Mouse (Mus musculus): ENCODE data around the gene Trpm5.

Trpm5 gene

GRCm38 (mm10) chr7:143058221-143058697, 36.2 kb downstream of the Trpm5 start:
- DNase-seq (ENCODE audit: low read depth): no peak

GRCm38 (mm10) chr7:143057667-143058220, 36.7 kb downstream of the Trpm5 start:
- no peak for DNase-seq (ENCODE audit: low read depth)

GRCm38 (mm10) chr7:143057023-143057422, 37.4 kb downstream of the Trpm5 start:
- no peak for DNase-seq (ENCODE audit: low read depth)

GRCm38 (mm10) chr7:143055499-143056186, 38.8 kb downstream of the Trpm5 start:
- no peak for DNase-seq (ENCODE audit: low read depth)

- no peak for DNase-seq (ENCODE audit: low read depth)
Measured at GRCm38 (mm10) chr7:143055001-143055400, 39.4 kb downstream of the Trpm5 start.

GRCm38 (mm10) chr7:143054612-143054965, 39.9 kb downstream of the Trpm5 start:
- no peak for DNase-seq (ENCODE audit: low read depth)

GRCm38 (mm10) chr7:143053961-143054611, 40.4 kb downstream of the Trpm5 start:
- no peak for DNase-seq (ENCODE audit: low read depth)

GRCm38 (mm10) chr7:143053008-143053899, 41.2 kb downstream of the Trpm5 start:
- DNase-seq (ENCODE audit: low read depth): peak; percentile 80

- peak; percentile 90 for DNase-seq (ENCODE audit: low read depth)
Measured at GRCm38 (mm10) chr7:143052626-143053007, 41.8 kb downstream of the Trpm5 start, which contains the start of gene Cd81. Cd81 (plus strand) TSS chr7:143052739.

- DNase-seq (ENCODE audit: low read depth): no peak
Measured at GRCm38 (mm10) chr7:143051316-143051715, 43.1 kb downstream of the Trpm5 start.

GRCm38 (mm10) chr7:143049841-143050816, 44.3 kb downstream of the Trpm5 start:
- DNase-seq (ENCODE audit: low read depth): peak; percentile 74

- no peak for DNase-seq (ENCODE audit: low read depth)
Measured at GRCm38 (mm10) chr7:143049331-143049730, 45.1 kb downstream of the Trpm5 start.

GRCm38 (mm10) chr7:143046358-143046757, 48.1 kb downstream of the Trpm5 start:
- no peak for DNase-seq (ENCODE audit: low read depth)

GRCm38 (mm10) chr7:143044826-143045206, 49.6 kb downstream of the Trpm5 start:
- peak; percentile 44 for DNase-seq (ENCODE audit: low read depth)

GRCm38 (mm10) chr7:143044049-143044825, 50.2 kb downstream of the Trpm5 start:
- DNase-seq (ENCODE audit: low read depth): peak; percentile 66

- no peak for DNase-seq (ENCODE audit: low read depth)
Measured at GRCm38 (mm10) chr7:143042897-143043300, 51.5 kb downstream of the Trpm5 start.

GRCm38 (mm10) chr7:143042089-143042488, 52.4 kb downstream of the Trpm5 start:
- no peak for DNase-seq (ENCODE audit: low read depth)

- no peak for DNase-seq (ENCODE audit: low read depth)
Measured at GRCm38 (mm10) chr7:143041138-143041822, 53.2 kb downstream of the Trpm5 start.

GRCm38 (mm10) chr7:143040561-143040960, 53.9 kb downstream of the Trpm5 start:
- DNase-seq (ENCODE audit: low read depth): no peak

All from NIH3T3 (cell line).